Mouse (Mus musculus): ENCODE data around the gene Lpp. TPM values are rescaled to one million over a fixed set of nuclear protein-coding genes. Genes with fewer than 3 reads are reported as not detected.

Gene Lpp
- total RNA-seq, 2 experiments from 2014 or later: 34.6 to 45.1 TPM

- no peak for DNase-seq
Observed at GRCm38 (mm10) chr16:24880698-24881097, 487.4 kb downstream of the Lpp start.

GRCm38 (mm10) chr16:24881981-24882775 is 488.9 kb downstream of the Lpp start:
- DNase-seq: no peak

GRCm38 (mm10) chr16:24884017-24884416 is 490.7 kb downstream of the Lpp start:
- DNase-seq: no peak

GRCm38 (mm10) chr16:24886346-24886745 is 493.0 kb downstream of the Lpp start:
- DNase-seq: peak; percentile 19

GRCm38 (mm10) chr16:24886943-24887342 is 493.6 kb downstream of the Lpp start:
- no peak for DNase-seq

- DNase-seq: no peak
Observed at GRCm38 (mm10) chr16:24891453-24891852, 498.1 kb downstream of the Lpp start.

GRCm38 (mm10) chr16:24895160-24895559 is 501.9 kb downstream of the Lpp start:
- no peak for DNase-seq

- no peak for DNase-seq
Observed at GRCm38 (mm10) chr16:24897641-24898040, 504.3 kb downstream of the Lpp start.

GRCm38 (mm10) chr16:24900241-24900796 is 507.0 kb downstream of the Lpp start:
- DNase-seq: no peak

GRCm38 (mm10) chr16:24901139-24901859 is 508.0 kb downstream of the Lpp start:
- DNase-seq: no peak

- DNase-seq: no peak
Observed at GRCm38 (mm10) chr16:24902111-24902510, 508.8 kb downstream of the Lpp start.

GRCm38 (mm10) chr16:24908926-24909325 is 515.6 kb downstream of the Lpp start:
- DNase-seq: no peak

GRCm38 (mm10) chr16:24910321-24910720 is 517.0 kb downstream of the Lpp start:
- no peak for DNase-seq

GRCm38 (mm10) chr16:24910834-24911233 is 517.5 kb downstream of the Lpp start:
- DNase-seq: peak; percentile 26

- DNase-seq: no peak
Observed at GRCm38 (mm10) chr16:24912381-24912780, 519.1 kb downstream of the Lpp start.

- no peak for DNase-seq
Observed at GRCm38 (mm10) chr16:24913021-24913420, 519.7 kb downstream of the Lpp start.

GRCm38 (mm10) chr16:24913641-24914392 is 520.5 kb downstream of the Lpp start:
- no peak for DNase-seq

GRCm38 (mm10) chr16:24914393-24914751 is 521.1 kb downstream of the Lpp start:
- DNase-seq: peak; percentile 38

- DNase-seq: no peak
Observed at GRCm38 (mm10) chr16:24915470-24915869, 522.2 kb downstream of the Lpp start.

- no peak for DNase-seq
Observed at GRCm38 (mm10) chr16:24919349-24920012, 526.2 kb downstream of the Lpp start.

- no peak for DNase-seq
Observed at GRCm38 (mm10) chr16:24930070-24930469, 536.8 kb downstream of the Lpp start.

GRCm38 (mm10) chr16:24930621-24931020 is 537.3 kb downstream of the Lpp start:
- DNase-seq: no peak

All from gastrocnemius, postnatal 10 days (tissue).